Mouse (Mus musculus): ENCODE measurements around the gene Dnajc11. TPM values are rescaled to one million over a fixed set of nuclear protein-coding genes. Genes with fewer than 3 reads are reported as not detected.

The Dnajc11 gene
- polyA plus RNA-seq, 1 experiment from 2014 or later, result 57.1 TPM

DNA sequence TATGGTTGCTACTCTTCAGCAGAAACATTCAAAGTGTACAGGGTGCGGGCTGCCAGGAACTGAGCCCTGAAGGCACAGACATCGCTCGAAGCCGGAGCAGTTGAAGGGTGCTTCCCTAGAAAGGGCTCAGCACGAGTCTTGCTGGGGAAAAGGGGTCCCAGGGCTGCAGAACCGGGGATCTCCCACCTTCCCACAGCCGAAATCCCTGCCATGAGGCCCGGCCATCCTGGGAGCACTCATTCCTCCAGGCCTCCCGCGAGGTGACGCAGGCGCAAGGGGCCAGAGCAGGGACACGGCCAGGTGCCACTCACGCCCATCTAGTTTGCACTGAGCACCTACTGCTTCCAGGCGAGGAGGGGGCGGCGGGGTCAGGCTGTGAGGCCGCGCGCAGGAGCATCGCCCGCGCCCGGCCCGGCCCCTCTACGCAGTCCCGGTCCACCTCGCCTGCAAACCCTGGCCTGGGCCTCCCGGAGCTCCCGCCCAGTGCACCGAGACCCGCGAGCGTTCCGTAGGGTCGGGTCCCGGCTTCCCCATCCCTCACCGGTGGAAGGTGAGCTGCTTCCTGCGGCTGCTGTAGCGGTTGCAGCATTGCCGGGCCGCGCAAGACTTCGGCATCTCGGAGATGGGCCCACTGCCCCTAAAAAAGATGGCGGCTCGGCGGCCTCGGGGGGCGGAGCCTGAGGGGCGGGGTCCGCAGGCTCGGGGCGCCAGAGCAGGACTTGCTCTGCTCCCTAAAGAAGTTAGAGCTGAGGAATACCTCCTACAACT, 55.0 kb downstream of the Dnajc11 start, which contains the start of gene Thap3:
Gene Thap3, minus strand, starts transcription at position 656 of the 768 bp plus-strand sequence.
- no peak for ATAC-seq (ENCODE audit: extremely low read depth, insufficient number of reproducible peaks, low FRiP score, low TSS enrichment)
- Histone ChIP-seq H3K4me2 (peak within 1 kb of the TSS; percentile 85), H3K27ac (replicated peaks) (peak within 1 kb of the TSS; percentile 82), H3K9me3 (no peaks in the 10 kb centered on the region), H3K9ac (peak within 1 kb of the TSS; percentile 93), H3K4me3 (peak within 1 kb of the TSS; percentile 79), H3K36me3 (peaks cover 58% of the 10 kb centered on the region), H3K27me3 (replicated peaks) (no peaks in the 10 kb centered on the region), H3K4me1 (peaks cover 51% of the 10 kb centered on the region)
- 1% methylated on average over 54 of the region's 54 CpGs for WGBS

GRCm38 (mm10) chr4:151989110-151989488, 55.6 kb downstream of the Dnajc11 start:
- WGBS, result 24% methylated on average over 6 of the region's 6 CpGs
- ATAC-seq (ENCODE audit: extremely low read depth, insufficient number of reproducible peaks, low FRiP score, low TSS enrichment), result no peak
- H3K4me3 ChIP-seq, result peak overlapping the region; percentile 79
- H3K27me3 ChIP-seq (replicated peaks), result no peaks in the 10 kb centered on the region
- no peaks in the 10 kb centered on the region for H3K9me3 ChIP-seq
- peak overlapping the region; percentile 82; the same call in 1 of the 2 replicates for H3K27ac ChIP-seq (replicated peaks)
- peaks cover 58% of the 10 kb centered on the region for H3K36me3 ChIP-seq
- peak overlapping the region; percentile 93 for H3K9ac ChIP-seq
- peak overlapping the region; percentile 85 for H3K4me2 ChIP-seq
- peaks cover 51% of the 10 kb centered on the region for H3K4me1 ChIP-seq

- no peak for ATAC-seq (ENCODE audit: extremely low read depth, insufficient number of reproducible peaks, low FRiP score, low TSS enrichment)
- no peak overlapping the region for H3K27ac ChIP-seq (replicated peaks)
- H3K27me3 ChIP-seq (replicated peaks), result no peaks in the 10 kb centered on the region
- no peak overlapping the region for H3K4me3 ChIP-seq
- no peak overlapping the region for H3K9ac ChIP-seq
- peaks cover 44% of the 10 kb centered on the region for H3K4me1 ChIP-seq
- H3K9me3 ChIP-seq, result no peaks in the 10 kb centered on the region
- peaks cover 44% of the 10 kb centered on the region for H3K36me3 ChIP-seq
- WGBS, result 86% methylated on average over 9 of the region's 9 CpGs
- H3K4me2 ChIP-seq, result no peak overlapping the region
These were observed 58.6 kb downstream of the Dnajc11 start for GRCm38 (mm10) chr4:151992091-151992490.

- WGBS, result 65% methylated on average over 6 of the region's 6 CpGs
- no peak overlapping the region for H3K27ac ChIP-seq (replicated peaks)
- peaks cover 44% of the 10 kb centered on the region for H3K4me1 ChIP-seq
- peaks cover 44% of the 10 kb centered on the region for H3K36me3 ChIP-seq
- H3K27me3 ChIP-seq (replicated peaks), result no peaks in the 10 kb centered on the region
- no peaks in the 10 kb centered on the region for H3K9me3 ChIP-seq
- H3K4me2 ChIP-seq, result peak overlapping the region; percentile 94
- H3K9ac ChIP-seq, result peak overlapping the region; percentile 99
- ATAC-seq (ENCODE audit: extremely low read depth, insufficient number of reproducible peaks, low FRiP score, low TSS enrichment), result no peak
- peak overlapping the region; percentile 96 for H3K4me3 ChIP-seq
These were observed 59.5 kb downstream of the Dnajc11 start for GRCm38 (mm10) chr4:151993035-151993434.

DNA sequence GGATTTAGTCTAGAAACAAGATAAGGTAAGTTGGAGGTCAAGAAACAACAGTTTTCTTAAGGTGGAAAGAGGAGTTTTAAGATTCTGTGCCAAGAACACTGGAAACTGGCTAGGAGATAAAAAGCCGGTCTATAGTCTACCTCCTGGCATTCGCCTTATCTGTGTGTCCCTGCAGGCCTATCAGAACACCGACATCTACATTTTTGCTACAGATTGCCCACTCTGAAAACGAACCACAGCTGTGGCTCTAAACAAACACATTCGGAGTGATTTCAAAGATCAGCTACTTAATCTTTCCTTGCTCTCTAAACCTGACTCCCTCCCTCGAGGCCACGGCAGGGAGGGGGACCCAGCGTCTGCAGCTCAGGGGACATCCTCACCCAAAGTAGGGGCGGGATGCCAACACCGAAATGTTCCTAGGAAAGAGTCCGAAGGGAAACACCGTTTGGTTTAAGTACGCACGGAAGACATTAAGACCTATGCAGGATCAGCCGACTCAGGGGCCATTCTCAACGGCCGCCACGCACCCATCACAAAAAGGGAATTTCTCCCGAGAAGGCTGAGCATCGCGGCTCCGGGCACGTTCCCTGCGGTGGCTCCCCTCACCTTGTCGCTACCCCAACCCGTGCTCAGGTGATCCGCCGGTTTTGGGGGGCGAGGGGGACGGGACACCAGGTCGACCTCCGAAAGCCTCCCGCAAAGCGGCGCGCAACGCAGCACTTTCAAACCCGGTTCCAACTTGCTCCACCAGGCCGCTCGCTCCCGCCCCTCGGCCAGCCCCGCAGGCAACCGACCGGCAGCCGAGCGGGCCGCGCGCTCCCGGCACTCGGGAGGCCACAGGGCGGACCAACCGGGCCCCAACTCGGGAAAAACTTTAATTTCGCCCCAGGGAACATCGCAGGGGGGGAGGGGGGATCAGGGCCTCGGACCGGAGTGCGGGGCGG, 61.0 kb downstream of the Dnajc11 start:
- H3K4me2 ChIP-seq, result peak overlapping the region; percentile 94
- peak overlapping the region; percentile 87 for H3K27ac ChIP-seq (replicated peaks)
- H3K4me3 ChIP-seq, result peak overlapping the region; percentile 96
- WGBS, result 2% methylated on average over 60 of the region's 61 CpGs
- peak overlapping the region; percentile 99 for H3K9ac ChIP-seq
- H3K4me1 ChIP-seq, result peaks cover 36% of the 10 kb centered on the region
- no peaks in the 10 kb centered on the region for H3K27me3 ChIP-seq (replicated peaks)
- peaks cover 44% of the 10 kb centered on the region for H3K36me3 ChIP-seq
- no peak for ATAC-seq (ENCODE audit: extremely low read depth, insufficient number of reproducible peaks, low FRiP score, low TSS enrichment)
- no peaks in the 10 kb centered on the region for H3K9me3 ChIP-seq

DNA sequence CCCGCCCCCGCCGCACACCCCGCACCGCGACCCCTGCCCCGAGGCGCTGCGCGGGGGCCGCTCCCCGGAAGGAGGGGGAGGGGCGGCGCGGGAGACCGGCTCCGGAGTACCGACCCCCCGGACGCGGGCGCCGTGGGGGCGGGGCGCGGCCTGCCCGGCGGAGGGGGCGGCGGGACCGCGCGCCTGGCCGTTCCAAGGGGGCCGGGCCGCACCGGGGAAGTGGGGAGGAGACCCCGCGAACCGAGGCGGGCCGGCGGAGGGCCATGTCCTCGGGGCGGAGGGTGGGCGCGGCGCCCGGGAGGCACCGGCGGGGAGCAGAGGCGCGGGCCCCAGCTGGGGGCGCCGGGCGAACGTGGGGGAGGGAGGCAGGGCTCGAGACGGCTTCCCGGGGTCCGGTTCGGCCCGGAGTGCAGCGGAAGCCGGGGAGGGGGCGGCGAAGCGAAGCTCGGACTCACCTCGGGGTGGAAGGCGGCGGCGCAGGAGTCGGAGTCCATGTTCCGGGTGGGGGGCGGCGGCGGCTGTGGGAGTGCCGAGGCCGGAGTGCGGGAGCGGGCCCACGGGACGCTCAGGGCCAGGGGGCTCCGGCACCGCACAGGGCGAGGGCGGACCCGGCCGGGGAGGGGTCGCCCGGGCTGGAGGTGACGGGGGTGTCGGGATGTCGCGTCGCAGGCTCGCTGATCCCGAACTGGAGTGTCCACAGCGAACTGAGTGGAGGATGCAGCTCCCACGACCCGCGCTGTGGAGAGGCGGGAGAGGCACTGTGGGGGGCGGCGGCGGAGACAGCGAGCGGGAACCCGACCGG, 62.1 kb downstream of the Dnajc11 start:
- H3K36me3 ChIP-seq, result peaks cover 33% of the 10 kb centered on the region
- peak overlapping the region; percentile 96 for H3K4me3 ChIP-seq
- peak overlapping the region; percentile 99 for H3K9ac ChIP-seq
- H3K4me1 ChIP-seq, result peaks cover 36% of the 10 kb centered on the region
- no peaks in the 10 kb centered on the region for H3K9me3 ChIP-seq
- peak overlapping the region; percentile 94 for H3K4me2 ChIP-seq
- under 1% methylated on average over 74 of the region's 111 CpGs for WGBS
- no peaks in the 10 kb centered on the region for H3K27me3 ChIP-seq (replicated peaks)
- H3K27ac ChIP-seq (replicated peaks), result peak overlapping the region; percentile 87
- peak; percentile 7; the same call in 1 of the 2 replicates for ATAC-seq (ENCODE audit: extremely low read depth, insufficient number of reproducible peaks, low FRiP score, low TSS enrichment)

DNA sequence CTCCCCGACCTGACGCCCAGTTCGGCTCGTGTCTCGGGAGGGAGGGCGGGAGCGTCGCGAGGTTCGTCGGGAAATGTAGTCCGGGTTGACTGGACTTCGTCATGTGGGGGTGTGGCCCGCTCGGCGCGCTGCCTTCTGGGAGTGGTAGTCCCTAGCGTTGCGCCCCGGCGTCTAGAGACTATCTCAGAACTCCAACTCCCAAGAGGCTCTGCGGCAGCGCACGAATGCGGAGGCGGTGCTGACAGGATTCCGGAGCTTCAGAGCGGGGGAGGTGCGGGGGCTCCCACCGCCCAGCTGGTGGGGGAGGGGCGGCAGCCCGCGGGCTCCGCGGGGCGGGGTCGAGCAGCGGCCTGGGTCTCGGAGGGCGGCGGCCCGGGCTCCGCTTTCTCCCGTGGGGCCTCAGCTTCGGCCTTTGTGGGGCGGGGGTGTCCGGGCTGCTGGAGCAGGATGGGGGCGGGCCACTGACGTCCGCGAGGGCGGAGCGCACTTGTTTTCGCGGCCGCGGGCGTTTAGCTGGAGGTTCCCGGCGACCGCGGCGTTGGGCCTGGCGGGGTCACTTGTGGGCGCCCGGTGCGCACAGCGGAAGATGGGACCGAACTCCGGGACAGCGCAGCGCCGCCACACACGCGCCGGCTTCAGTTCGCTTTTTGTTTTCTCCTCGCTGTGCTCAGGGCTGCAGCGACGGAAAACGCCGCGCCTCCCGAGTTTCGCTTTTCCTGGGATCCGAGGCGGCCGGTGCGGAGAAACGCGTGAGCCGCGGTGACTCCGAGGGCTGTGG, 62.9 kb downstream of the Dnajc11 start, which contains the start of gene Phf13:
Gene Phf13, minus strand, starts transcription at position 86 of the 778 bp plus-strand sequence.
- Histone ChIP-seq H3K4me2 (peak within 1 kb of the TSS; percentile 94), H3K4me1 (peaks cover 36% of the 10 kb centered on the region), H3K9ac (peak within 1 kb of the TSS; percentile 99), H3K4me3 (peak within 1 kb of the TSS; percentile 96), H3K36me3 (peaks cover 25% of the 10 kb centered on the region), H3K9me3 (no peaks in the 10 kb centered on the region), H3K27ac (replicated peaks) (peak within 1 kb of the TSS; percentile 94), H3K27me3 (replicated peaks) (no peaks in the 10 kb centered on the region)
- WGBS, result under 1% methylated on average over 92 of the region's 94 CpGs
- peak; percentile 90 for ATAC-seq (ENCODE audit: extremely low read depth, insufficient number of reproducible peaks, low FRiP score, low TSS enrichment)

- Histone ChIP-seq H3K4me1 (peaks cover 36% of the 10 kb centered on the region), H3K27me3 (replicated peaks) (no peaks in the 10 kb centered on the region), H3K4me2 (peak overlapping the region; percentile 82), H3K36me3 (peaks cover 20% of the 10 kb centered on the region), H3K9me3 (no peaks in the 10 kb centered on the region), H3K9ac (peak overlapping the region; percentile 91), H3K27ac (replicated peaks) (peak overlapping the region; percentile 94), H3K4me3 (peak overlapping the region; percentile 96)
- ATAC-seq (ENCODE audit: extremely low read depth, insufficient number of reproducible peaks, low FRiP score, low TSS enrichment), result no peak
- WGBS, result 5% methylated on average over 13 of the region's 13 CpGs
These were observed 63.4 kb downstream of the Dnajc11 start for GRCm38 (mm10) chr4:151996951-151997222.

- Histone ChIP-seq H3K36me3 (peaks cover 12% of the 10 kb centered on the region), H3K4me2 (peak overlapping the region; percentile 82), H3K27me3 (replicated peaks) (no peaks in the 10 kb centered on the region), H3K4me3 (peak overlapping the region; percentile 96), H3K4me1 (peaks cover 32% of the 10 kb centered on the region), H3K9me3 (no peaks in the 10 kb centered on the region), H3K9ac (peak overlapping the region; percentile 91), H3K27ac (replicated peaks) (0 out of 2 replicates have a peak overlapping the region, but pooled peaks have one; percentile 1)
- no peak for ATAC-seq (ENCODE audit: extremely low read depth, insufficient number of reproducible peaks, low FRiP score, low TSS enrichment)
- 51% methylated on average over 3 of the region's 3 CpGs for WGBS
These were observed 64.2 kb downstream of the Dnajc11 start for GRCm38 (mm10) chr4:151997701-151998100.

- Histone ChIP-seq H3K27me3 (replicated peaks) (no peaks in the 10 kb centered on the region), H3K9me3 (no peaks in the 10 kb centered on the region), H3K36me3 (no peaks in the 10 kb centered on the region), H3K4me3 (no peak overlapping the region), H3K27ac (replicated peaks) (no peak overlapping the region), H3K4me2 (no peak overlapping the region), H3K4me1 (peaks cover 14% of the 10 kb centered on the region), H3K9ac (no peak overlapping the region)
- 65% methylated on average over 3 of the region's 3 CpGs for WGBS
- ATAC-seq (ENCODE audit: extremely low read depth, insufficient number of reproducible peaks, low FRiP score, low TSS enrichment), result no peak
These were observed 66.0 kb downstream of the Dnajc11 start for GRCm38 (mm10) chr4:151999481-151999880.

Data from heart, embryonic 13.5 days (tissue).